ENCODE assay signal across 8 mouse cellular contexts in genomic region chr7:28311926-28312543, GRCm38 (mm10). TPM values are rescaled to one million over a fixed set of nuclear protein-coding genes. Genes with fewer than 3 reads are reported as not detected.
DNase-seq lines count a peak whose midpoint lies in the region; ATAC-seq and TF ChIP-seq lines count a peak whose summit lies in the region.

TSS of gene Timm50 (minus strand) at chr7:28312072.

- H3K27me3 ChIP-seq in hindbrain, postnatal 0 days (ENCODE audit: insufficient read depth, low read length): no peaks in the 10 kb centered on the region

- DNase-seq in ZHBTc4 (ENCODE audit: low read depth, low spot score): peak; percentile 99
- DNase-seq in gastrocnemius, adult 2 months: peak; percentile 98
- DNase-seq in hindbrain, postnatal 0 days (ENCODE audit: low spot score): peak; percentile 99
- DNase-seq in left cerebral cortex, adult 2 months (ENCODE audit: extremely low spot score in 1 of 2, low spot score in 2 of 2): peak; percentile 99 to 100
- DNase-seq in right cerebral cortex, adult 2 months (ENCODE audit: low spot score in 2 of 2): peak; percentile 99 to 100
- DNase-seq in urinary bladder, postnatal 14 days (ENCODE audit: low spot score): peak; percentile 98

- H3K9ac ChIP-seq in hindbrain, postnatal 0 days (replicated peaks; ENCODE audit: low read length): peak within 1 kb of the TSS; percentile 79

- H3K9me3 ChIP-seq in hindbrain, postnatal 0 days (ENCODE audit: low read length): no peaks in the 10 kb centered on the region

- H3K36me3 ChIP-seq in hindbrain, postnatal 0 days (ENCODE audit: insufficient read depth, low read length): peaks cover 38% of the 10 kb centered on the region

- intact Hi-C loops in gastrocnemius, adult 2 months (cut with DNase I): loop anchor here (5.0 kb wide), 1 partner anchor 35 kb away; the partner anchor contains the start of gene Eid2b
- intact Hi-C loops in left cerebral cortex, adult 2 months (cut with DNase I): loop anchor here (2.0 kb wide), 1 partner anchor 27 kb away; the partner anchor contains the start of gene Supt5

- peak within 1 kb of the TSS; percentile 75 for H3K4me3 ChIP-seq in gastrocnemius, adult 2 months
- H3K4me3 ChIP-seq in hindbrain, postnatal 0 days (ENCODE audit: low read length): peak within 1 kb of the TSS; percentile 72
- H3K4me3 ChIP-seq in left cerebral cortex, adult 2 months: peak within 1 kb of the TSS; percentile 70

- under 1% methylated on average over 45 of the region's 45 CpGs for WGBS in hindbrain, postnatal 0 days

- 0 out of 2 replicates have a peak, but pooled peaks cover 6% of the 10 kb centered on the region for H3K4me1 ChIP-seq in hindbrain, postnatal 0 days (ENCODE audit: insufficient read depth, low read length)

- ATAC-seq in common myeloid progenitor, adult 5-6 weeks (replicated peaks; ENCODE audit: low read depth, poor library complexity, severe bottlenecking): peak; percentile 100
- ATAC-seq in hindbrain, postnatal 0 days: peak; percentile 97
- ATAC-seq in megakaryocyte, adult 5-6 weeks (ENCODE audit: poor library complexity, severe bottlenecking): peak; percentile 100

- peak within 1 kb of the TSS; percentile 89 for H3K27ac ChIP-seq in gastrocnemius, adult 2 months
- peak within 1 kb of the TSS; percentile 67 for H3K27ac ChIP-seq in hindbrain, postnatal 0 days
- H3K27ac ChIP-seq in left cerebral cortex, adult 2 months: peak within 1 kb of the TSS; percentile 82

- H3K4me2 ChIP-seq in hindbrain, postnatal 0 days (ENCODE audit: low read depth, low read length): peak within 1 kb of the TSS; percentile 84

- no peak for TF ChIP-seq CTCF in gastrocnemius, adult 2 months (IDR thresholded peaks at IDR 0.05)
- TF ChIP-seq CTCF in hindbrain, postnatal 0 days (IDR thresholded peaks at IDR 0.05; ENCODE audit: low read depth): no peak
- no peak; the same call in 1 of the 2 replicates for TF ChIP-seq CTCF in left cerebral cortex, adult 2 months (IDR thresholded peaks at IDR 0.05)

RNA-seq across cellular contexts. Expression of gene Timm50, which starts in this region (rescaled TPM):
- 49.6 and 63.8 TPM in 2 replicates for total RNA-seq in common myeloid progenitor, adult 5-6 weeks (2017)
- 10 to 100 TPM; 38.2 to 49.3 TPM for total RNA-seq in gastrocnemius, adult 2 months (2021)
- 71.6 and 82.9 TPM in 2 replicates for total RNA-seq in hindbrain, postnatal 0 days (2014; rRNA removed)
- 125 and 131 TPM in 2 replicates for polyA plus RNA-seq in hindbrain, postnatal 0 days (2015; fragmentation: Nextera tagmentation; extraction: Ambion mirVana)
- total RNA-seq in left cerebral cortex, adult 2 months (2021): 10 to 100 TPM; 41.7 to 47.0 TPM
- total RNA-seq in megakaryocyte, adult 5-6 weeks (2015): 19.5 and 26.2 TPM in 2 replicates
- total RNA-seq in megakaryocyte, adult 5-6 weeks (2017): 19.7 and 22.1 TPM in 2 replicates

Comparison
In these comparisons a context has a peak if more than half of its experiments do, and no peak if none do; other contexts are left out.
1. Peak in every context shown above with its lines: DNase-seq, ATAC-seq, H3K4me3 ChIP-seq and H3K27ac ChIP-seq.